Mouse (Mus musculus) v-Abl transformed pro-B cells (cell line): ENCODE results near the gene Mvb12a.
"Not testable (repeated sequence)": the region's sequence is repeated elsewhere in the genome, so short reads cannot be mapped to it uniquely, and the experiment has no call there.

Source experiments
- in situ Hi-C, 2 experiments: fragments of 400-800 bp; cut with MboI; formaldehyde crosslinking; loops; one replicate each; pipeline ENCODE4 v1.15.1; 2025; ENCODE audit not compliant: unreplicated experiment in 2 of 2

Mvb12a gene

DNA sequence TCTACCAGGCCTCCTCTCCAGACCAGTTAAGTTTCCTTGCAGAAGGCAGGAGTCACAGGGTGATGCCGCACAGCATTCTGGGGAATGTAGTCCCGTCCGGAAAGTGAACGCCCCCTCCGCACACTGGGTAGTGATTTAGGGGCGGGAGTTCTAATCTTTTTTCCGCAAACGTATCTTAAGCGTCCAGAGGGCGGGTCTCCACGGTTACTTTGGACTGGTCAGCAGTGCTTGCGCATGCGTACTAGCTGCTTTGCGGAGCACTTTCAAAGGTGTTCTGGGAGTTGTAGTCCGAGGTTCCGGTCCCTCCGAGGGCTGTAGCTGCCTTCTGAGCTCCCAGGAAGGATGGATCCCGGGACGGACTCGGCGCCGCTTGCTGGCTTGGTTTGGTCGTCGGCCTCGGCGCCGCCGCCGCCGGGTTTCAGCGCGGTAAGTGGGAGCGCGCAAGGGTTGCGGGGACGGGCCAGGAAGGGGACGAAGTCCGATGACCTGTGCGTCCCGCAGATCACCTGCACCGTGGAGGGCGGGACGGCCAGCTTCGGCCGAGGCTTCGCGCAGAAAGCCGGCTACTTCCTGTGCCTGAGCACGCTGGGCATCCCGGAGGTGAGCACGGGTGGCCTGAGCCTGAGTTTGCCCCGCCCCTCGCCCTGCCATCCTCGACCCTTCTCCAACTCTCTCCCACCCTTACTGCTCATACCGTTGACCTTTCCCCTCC is at the start of gene Mvb12a:
TSS of gene Mvb12a (plus strand) at position 291 of the 712 bp plus-strand sequence.
- in situ Hi-C loops: no loop called here

DNA sequence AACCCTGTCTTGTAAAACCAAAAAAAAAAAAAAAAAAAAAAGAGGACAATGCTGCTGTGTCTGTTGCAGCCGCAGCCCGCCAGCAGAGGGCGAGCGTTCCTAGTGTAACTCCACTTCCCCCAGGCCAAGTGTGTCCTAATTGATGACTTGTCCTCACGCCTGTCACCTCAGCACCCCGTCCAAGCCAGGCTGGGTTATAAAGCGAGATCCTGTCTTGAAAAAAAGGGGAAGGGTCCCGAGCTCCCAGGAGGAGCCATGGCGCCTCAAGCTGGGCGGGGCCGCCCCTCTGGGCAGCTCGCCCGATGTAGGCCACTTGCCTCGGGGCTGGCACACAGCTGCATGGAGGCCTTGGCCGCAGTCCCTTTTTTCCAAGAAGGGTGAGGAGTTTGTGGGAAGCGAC is 47.7 kb upstream of the Mvb12a start:
- in situ Hi-C loops: no loop called here

DNA sequence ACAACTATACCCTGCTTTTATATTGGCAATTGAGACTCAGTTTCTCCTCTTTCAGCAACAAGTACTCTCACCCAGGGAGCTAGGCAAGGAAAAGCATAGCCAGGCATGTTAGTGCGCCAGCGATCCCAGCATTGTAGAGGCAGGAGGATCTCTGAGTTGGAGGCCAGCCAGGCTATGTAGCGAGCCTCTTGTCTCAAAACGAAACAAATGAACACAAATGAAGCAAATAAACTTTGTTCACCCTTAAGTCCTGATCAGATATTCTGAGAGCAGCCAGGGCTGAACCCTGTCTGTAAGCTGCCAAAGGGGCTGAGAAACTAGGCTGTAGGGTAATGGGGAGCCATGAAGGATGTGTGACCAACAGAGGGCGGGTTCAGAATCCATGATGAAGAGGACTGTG is 46.9 kb upstream of the Mvb12a start:
- in situ Hi-C loops: no loop called here

DNA sequence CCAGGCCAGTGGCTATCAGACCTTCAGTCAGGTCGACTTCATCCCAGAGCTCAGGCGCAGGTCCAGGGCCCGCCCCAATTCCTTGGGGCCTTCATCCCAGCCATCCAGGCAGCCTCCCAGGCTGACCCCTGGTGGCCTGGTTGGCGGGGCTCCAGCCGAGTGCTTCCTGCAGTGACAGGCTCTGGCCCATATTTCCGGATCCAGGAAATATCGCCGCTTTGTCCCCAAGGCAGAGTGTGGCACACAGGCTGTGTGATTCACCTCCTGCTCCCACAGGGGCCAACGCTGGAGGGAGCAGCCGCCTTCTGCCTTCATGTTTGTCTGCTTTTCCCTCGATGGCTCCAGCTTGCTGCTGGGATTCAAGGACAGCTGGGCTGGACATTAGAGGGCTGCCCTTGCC is 46.2 kb upstream of the Mvb12a start:
- in situ Hi-C loops: no loop called here

DNA sequence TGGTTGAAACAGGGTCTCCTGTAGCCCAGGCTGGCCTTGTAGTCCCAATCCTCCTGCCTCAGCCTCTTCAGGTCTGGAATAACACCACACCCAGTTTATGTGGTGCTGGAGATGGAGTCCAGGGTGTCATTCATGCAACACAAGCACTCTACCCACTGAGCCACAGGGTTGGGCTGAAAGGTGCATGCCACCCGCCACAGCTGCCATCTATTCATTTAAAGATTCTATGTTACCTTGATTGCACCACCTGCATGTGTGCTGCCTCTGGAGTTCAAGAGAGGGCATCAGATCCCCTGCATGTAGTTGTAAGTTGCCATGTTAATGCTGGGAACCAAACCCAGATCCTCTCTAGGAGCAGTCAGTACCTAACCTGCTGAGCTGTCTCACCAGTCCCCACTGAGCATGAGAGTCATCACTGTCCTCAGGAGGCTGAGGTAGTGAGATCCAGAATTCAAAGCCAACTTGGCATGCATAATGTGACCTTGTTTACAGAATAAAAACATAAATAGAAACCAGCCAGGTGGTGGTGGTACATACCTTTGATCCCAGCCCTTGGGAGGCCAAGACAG is 45.6 kb upstream of the Mvb12a start:
- in situ Hi-C loops: no loop called here

DNA sequence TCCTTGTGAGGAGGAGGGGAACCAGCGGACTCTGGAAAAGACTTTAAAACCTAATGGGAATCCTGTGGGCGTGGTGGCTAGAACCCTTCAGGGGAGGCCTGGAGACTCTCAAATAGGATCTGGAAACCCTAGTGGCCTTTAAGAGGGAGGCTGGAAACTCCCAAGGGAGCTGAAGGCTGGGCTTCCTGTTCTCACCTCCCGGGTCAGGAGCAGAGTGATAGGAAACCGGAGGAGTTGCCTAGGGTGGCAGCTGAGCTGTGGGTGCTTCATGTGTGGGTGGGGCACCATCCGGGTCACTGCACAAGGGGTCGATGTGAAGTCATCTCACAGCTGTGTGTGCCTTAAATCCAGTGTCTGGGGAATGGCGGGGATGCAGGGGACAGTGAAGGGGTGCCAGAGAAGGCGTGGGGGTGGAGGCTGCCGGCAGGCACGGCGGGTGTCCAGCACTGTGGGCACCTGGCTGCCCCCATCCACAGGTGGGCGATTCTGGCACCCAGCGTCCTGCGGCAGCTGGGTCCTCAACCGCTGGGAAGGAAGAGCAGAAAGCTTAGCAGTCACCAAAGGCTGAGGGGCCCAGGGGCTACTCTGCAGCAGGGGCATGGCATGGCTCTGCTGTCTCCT is 44.7 kb upstream of the Mvb12a start:
- in situ Hi-C loops: no loop called here

DNA sequence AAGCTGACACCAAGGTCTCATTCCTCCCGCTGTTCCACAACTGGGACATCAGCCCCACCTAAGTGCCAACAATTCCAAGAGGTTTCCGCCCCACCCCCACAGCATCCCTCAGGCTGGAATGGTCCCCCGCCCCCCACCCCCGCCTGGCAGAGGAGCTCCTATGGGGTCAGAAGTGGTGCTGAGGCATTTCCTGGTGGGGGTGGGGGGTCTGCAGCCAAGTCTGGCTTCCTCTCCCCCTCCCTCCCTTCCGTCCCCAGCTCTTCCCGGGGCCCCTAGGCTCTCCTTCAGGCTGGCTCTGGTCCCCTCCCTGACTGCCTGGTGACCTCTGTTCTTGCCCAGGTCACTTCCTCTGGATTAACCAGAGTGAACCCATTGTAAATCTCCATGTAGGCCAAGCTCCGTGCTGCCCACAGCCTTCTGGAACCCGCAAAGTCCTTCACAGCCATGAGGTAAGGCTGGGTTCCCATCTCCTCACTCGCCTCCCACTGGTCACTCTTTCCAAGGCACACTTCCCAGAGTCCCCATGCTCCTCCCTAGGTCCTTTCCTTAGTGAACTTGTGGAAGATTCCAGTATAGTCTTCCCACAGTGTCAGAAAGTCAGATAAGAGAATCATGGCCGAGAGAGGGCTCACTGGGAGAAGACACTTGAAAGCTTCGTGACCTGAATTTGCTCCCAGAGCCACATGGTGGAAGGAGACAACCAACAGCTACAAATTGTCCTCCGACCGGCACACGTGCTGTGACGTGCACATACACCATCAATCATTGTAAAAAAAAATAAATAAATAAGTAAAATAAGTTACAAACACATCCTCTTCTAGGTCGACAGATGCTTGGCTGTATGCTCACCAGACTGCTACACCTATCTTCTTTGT is 43.7 kb upstream of the Mvb12a start:
- in situ Hi-C loops: no loop called here

DNA sequence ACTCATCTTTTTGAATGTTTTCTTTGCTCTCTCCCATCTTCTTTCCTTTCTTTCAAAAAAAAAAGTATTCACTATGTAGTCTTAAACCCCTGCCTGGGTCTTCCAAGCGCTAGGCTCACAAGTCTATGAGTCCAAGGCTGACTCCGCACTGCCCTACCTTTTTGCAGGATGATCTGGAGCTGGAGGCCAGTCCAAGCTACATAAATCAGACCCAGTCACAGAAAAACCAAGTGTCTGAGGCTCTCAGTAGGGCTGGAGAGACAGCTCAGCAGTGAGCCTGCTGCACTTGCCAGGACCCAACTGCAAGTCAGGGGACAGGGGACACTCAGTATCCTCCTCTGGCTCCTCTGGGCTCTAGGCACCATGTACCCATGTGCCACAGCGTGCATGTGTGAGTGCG is 38.4 kb upstream of the Mvb12a start:
- in situ Hi-C loops: no loop called here

DNA sequence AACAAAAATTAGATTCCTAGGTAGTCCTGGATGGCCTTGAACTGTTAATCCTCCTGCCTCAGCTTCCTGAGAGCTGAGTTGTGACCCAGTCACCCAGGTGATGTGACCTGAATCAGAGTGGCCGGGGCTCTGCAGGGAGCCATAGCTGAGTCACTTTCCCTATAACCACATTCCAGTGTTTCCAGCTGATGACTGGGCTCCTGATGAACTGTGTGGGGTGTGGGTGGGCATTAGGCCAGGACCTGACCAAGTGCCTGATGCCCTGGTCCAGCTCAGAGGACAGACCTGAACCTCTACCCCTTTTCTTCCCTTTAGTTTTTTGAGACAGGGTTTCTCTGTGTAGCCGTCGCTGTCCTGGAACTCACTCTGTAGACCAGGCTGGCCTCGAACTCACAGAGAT is 37.4 kb upstream of the Mvb12a start:
- in situ Hi-C loops: no loop called here

DNA sequence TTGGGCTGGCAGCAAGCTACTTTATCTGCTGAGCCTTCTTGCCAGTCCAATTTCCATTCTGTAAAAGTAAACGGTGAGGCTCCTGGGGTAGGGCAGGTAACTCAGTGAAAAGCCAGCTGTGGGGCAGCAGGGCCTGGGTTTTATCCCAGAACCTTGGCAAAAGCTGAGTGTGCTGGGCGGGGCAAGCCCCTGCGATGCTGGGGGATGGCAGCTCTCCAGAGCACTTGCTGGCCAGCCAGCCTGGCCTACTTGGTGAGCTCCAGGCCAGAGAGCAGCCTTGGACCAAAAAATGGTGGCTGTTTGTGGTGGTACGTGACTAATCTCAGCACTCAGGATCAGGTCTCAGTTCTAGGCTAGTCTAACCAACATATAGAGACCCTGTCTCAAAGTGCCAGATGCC is 36.7 kb upstream of the Mvb12a start:
- in situ Hi-C loops: no loop called here

DNA sequence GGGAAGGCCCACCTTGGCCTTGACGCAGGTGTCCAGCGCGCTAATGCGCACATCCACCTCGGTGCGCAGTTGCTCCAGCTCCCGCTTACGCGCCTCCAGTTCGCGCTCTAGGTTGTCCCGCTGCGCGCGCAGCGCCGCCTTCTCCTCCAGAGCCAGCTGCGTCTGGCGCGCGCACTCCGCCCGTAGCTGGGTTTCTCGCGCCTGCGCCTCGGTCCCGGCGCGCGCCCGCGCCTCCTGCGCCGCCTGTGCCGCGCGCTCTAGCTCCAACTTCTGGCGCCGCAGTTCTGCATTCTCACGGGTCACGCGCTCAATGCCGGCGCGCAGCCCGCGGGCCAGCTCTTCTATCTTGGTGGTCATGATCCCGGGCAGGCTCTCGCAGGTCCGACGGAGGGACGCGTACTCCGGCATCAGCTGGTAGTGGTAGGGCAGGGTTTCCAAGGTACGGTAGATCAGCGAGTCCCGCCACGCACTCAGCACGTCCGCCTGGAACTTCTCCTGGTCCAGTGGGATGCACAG is 35.1 kb upstream of the Mvb12a start:
- in situ Hi-C loops: no loop called here

DNA sequence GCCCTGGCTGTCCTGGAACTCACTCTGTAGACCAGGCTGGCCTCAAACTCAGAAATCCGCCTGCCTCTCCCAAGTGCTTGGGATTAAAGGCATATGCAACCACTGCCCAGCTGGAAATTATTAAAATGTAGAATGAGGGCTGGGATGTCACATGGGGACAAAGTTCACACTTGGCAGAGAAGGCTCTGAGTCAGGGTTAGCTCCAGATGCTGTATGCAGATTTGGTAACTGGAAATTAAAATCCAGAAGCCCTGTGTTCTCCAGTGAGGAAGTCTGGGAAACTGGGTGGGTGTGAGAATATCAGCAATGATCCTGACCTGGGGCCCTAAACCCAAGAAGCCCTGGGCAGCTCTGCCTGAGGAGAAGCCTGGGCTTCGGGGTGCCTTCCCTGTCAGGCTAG is 33.4 kb upstream of the Mvb12a start:
- in situ Hi-C loops: no loop called here

DNA sequence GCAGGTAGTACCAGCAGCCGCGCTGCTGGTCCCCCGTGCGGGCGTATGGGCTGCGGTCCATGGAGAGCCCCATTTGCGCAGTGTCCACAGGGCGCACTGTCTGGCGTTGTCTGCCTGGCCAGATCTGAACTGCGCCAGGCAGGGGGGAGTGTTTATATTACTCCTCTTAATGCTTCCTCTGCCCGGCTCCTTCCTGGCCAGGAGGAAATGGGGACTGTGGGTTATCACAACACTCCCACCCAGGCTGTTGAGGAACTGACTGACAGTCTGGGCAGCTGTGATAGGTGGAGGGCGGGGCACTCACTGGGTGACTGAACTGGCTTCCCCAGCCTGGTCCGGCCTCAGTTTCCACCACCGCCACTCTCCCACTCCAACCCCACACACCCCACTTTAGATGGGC is 31.1 kb upstream of the Mvb12a start, which contains the start of gene Plvap:
TSS of gene Plvap (minus strand) at position 109 of the 400 bp plus-strand sequence.
- in situ Hi-C loops: no loop called here

DNA sequence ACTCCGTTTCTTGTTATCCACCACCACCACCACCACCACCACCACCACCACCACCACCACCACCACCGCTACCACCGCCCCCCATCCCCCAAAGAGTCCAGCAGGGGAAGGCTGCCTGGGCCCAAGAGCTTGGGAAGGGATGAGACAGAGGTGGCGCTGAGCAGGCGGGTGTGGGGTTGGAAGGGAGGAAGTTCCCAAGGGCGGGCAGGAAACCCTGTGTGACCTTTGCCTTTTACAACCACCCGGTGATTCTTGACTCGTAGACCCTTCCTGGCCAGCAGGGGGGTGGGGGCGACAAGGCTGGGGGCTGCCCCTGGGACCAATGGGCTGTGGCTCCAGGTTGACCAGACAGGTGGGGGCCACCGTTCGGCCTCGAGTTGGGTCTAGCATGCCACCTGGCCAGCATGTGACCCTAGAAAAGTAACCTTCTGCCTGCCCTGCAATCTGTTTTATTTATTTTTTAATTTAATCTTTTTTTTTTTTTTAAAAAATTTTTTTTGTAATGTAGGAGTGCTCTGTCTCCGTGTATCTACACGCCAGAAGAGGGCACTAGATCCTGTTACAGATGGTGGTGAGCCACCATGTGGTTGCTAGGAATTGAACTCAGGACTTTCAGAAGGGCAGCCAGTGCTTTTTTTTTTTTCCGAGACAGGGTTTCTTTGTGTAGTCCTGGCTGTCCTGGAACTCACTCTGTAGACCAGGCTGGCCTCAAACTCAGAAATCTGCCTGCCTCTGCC is 29.5 kb upstream of the Mvb12a start:
- in situ Hi-C loops: no loop called here

DNA sequence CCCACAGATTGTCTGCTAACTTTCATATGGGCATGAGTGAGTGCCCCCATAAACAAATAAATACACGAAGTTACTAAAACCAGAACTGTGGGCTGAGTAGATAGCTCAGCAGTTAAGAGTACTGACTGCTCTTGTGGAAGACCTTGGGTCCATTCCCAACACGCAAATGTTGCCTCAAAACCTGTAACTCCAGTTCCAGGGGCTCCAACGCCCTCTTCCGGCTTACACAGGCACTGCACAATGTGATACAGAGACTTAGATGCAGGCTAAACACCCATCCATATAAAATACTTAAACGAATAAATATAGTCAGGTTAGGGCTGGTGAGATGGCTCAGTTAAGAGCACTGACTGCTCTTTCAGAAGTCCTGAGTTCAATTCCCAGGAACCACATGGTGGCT is 27.7 kb upstream of the Mvb12a start:
- in situ Hi-C loops: no loop called here

DNA sequence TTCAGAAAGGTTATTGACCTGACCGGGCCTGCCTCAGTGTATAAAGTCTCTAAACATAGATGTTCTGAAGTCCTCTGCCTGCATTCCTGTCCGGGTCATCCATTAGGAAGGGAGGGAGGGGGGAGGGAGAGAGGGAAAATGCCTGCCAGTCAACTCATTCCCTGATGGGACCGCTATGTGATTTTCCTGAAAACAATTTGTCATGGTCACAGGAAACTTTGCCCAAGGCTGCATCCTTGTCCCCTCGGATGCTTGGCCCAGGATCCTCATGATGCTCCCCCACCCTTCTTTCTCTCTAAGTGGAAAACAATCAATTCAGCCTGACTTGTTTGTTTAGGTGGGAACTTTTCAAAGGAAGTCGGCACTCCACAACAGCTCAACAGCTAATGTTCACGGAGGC is 25.9 kb upstream of the Mvb12a start:
- in situ Hi-C loops: no loop called here

DNA sequence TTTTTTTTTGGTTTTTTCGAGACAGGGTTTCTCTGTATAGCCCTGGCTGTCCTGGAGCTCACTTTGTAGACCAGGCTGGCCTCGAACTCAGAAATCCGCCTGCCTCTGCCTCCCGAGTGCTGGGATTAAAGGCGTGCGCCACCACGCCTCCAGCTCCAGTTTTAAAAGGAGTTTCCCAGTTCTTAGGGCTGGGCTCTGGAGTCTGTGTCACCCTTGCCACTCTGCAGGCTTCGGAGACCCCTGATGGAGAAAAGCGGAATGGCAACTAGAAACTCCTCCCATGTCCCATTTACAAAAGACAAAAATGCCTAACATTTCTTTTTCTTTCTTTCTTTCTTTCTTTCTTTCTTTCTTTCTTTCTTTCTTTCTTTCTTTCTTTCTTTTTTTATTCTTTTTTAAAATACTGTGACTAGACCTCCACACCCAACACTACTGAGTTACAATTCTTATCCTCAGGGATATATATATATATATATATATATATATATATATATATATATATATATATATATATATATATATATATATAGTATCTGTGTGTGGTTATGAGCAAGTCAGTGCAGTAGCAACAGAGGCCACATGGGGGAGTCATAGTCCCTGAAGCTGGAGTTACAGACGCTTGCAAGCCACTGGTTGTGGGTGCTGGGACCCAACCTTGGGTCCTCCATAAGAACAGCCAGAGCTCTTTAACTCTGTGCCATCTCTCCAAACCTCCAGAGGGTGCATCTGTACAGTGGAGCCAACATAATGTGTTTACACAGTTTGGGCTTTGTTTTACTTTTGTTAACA is 23.5 kb upstream of the Mvb12a start:
- in situ Hi-C loops: not testable (repeated sequence)

DNA sequence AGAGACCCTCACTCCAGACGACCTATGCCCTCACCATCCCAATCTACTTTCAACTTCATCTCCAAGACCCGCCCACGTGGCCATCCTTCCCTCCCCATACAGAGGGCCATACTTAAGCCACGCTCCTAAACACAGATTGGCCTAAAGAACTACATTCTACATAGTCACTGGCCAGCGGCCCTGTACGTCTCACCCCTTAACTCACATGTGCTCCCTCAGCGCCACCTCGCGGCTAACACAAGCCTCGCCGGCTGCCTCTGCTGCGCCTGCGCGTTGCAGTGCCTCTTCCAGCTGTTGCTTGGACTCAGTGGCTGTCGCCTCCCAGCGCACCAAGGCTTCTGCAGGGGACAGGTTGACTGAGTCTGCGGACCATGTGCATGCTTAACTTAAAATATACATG is 21.1 kb upstream of the Mvb12a start:
- in situ Hi-C loops: loop anchor here (5.0 kb wide), 1 partner anchor 79 kb away; no protein-coding TSS in a partner anchor

DNA sequence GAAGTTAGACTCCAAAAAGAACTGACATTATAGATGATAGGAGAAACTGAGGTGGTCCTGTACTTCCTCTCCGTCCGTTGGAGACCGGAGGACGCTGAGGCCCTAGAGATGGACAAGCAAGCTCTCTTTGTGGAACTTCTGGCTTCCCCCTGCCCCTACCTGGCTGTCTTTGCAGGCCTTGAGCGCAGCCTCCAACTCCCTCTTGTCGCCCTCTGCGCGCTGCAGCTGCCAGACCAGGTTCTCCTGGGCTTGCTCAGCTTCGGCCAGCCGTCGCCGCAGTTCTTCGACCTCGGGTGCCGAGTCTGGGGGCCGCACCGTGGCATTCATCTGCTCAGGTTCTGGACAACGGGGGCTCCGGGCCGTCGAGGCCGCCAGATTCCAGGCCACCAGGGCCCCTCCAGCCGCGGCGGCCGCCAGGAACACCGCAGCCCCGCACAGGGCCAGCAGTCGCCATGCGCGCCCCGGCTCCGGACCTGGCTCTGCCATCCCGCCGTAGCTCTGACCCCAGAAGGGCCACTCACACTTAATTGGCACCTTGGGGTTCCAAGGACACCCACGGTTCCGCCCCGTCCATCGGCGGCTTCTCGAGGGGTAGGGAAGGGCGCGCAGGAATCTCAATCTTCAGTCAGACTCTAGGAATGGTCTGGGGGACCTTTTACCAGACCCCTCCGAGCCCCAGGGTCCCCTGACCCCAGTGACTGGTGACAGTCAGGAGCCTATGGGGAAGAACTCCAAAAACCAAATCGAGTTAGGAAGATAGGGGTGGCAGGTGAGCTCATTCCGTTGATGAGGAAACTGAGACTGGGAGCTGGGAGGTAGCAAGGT is 17.3 kb upstream of the Mvb12a start, which contains the start of gene Ccdc194:
TSS of gene Ccdc194 (minus strand) at position 486 of the 825 bp plus-strand sequence.
- in situ Hi-C loops: no loop called here
